Mouse (Mus musculus): ENCODE data around the gene Gm13285. TPM values are rescaled to one million over a fixed set of nuclear protein-coding genes. Genes with fewer than 3 reads are reported as not detected.
A peak's percentile ranks its signal among the peaks of the same experiment; 100 is the strongest.
"Not testable (repeated sequence)": the region's sequence is repeated elsewhere in the genome, so short reads cannot be mapped to it uniquely, and the experiment has no call there.

Gm13285 gene
- polyA plus RNA-seq, 1 experiment from 2014 or later = 0.18 TPM

DNA sequence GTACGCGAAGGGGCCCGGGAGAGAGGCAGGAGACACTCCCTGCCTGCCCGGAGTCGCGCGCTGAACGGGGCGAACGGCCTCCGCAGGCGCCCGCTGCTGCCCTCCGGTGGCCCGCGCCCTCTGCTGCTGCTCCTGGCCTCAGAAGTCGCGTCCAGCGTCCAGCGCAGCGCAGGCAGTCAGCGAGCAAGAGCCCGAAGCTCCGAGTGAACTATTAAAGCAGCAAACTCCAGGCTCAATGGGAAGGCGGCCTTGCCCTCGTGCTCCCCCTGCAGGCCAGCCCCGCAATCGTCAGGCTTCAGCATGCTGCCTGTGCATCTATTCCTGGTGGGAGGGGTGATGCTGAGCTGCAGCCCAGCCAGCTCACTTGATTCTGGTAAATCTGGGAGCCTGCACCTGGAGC lies 2.4 kb upstream of the Gm13285 start, which contains the start of gene Gm13279:
TSS of gene Gm13279 (plus strand) at position 301 of the 400 bp plus-strand sequence.
- not testable (repeated sequence) for H3K4me1 ChIP-seq (replicated peaks); H3K27me3 ChIP-seq; H3K9me3 ChIP-seq; H3K9ac ChIP-seq (replicated peaks); ATAC-seq (ENCODE audit: insufficient number of reproducible peaks, insufficient read depth, low FRiP score, low TSS enrichment, low read depth); H3K27ac ChIP-seq; H3K4me2 ChIP-seq; H3K4me3 ChIP-seq (replicated peaks); H3K36me3 ChIP-seq
- whole genome bisulfite sequencing = no CpG with 5 or more reads among the region's 28 CpGs

- H3K4me2 ChIP-seq = peak within 1 kb of the TSS; percentile 19; the same call in 1 of the 2 replicates
- H3K36me3 ChIP-seq; H3K9me3 ChIP-seq; H3K27ac ChIP-seq; H3K4me1 ChIP-seq (replicated peaks); H3K27me3 ChIP-seq; H3K4me3 ChIP-seq (replicated peaks); ATAC-seq (ENCODE audit: insufficient number of reproducible peaks, insufficient read depth, low FRiP score, low TSS enrichment, low read depth); H3K9ac ChIP-seq (replicated peaks): not testable (repeated sequence)
- no CpG with 5 or more reads among the region's 29 CpGs for WGBS
These were observed 3.5 kb downstream of the Gm13285 start, which contains the start of gene Gm13287 for GRCm38 (mm10) chr4:88802954-88803353. Gene Gm13287 (plus strand): TSS chr4:88803254.

DNA sequence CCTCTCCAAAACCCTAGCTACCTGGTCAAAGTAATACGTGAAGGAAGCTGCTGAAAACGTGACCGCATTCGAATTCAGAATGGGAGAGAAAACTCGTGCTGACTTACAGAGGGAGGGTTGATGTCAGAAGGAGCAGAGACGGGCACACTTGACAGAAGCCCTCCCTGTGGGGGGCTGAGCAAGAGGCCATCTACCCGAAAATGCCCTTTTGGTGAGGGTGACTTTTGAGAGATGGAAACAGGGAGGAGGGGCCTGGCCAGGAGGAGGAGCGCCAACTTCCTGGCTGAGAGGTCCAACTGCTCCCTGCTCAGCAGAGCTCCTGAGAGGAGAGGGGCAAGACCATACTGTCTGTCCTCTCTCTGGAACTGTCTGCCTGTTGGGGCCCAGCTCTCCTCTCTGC lies 5.8 kb downstream of the Gm13285 start, which contains the start of gene Gm13288:
TSS of gene Gm13288 (plus strand) at position 301 of the 400 bp plus-strand sequence.
- peak within 1 kb of the TSS; percentile 36; the same call in 1 of the 2 replicates for H3K4me2 ChIP-seq

GRCm38 (mm10) chr4:88805761-88806160 lies 6.3 kb downstream of the Gm13285 start:
- not testable (repeated sequence) for H3K27ac ChIP-seq; H3K36me3 ChIP-seq; H3K27me3 ChIP-seq; ATAC-seq (ENCODE audit: insufficient number of reproducible peaks, insufficient read depth, low FRiP score, low TSS enrichment, low read depth); H3K9ac ChIP-seq (replicated peaks); H3K9me3 ChIP-seq; H3K4me1 ChIP-seq (replicated peaks)
- Histone ChIP-seq H3K4me2 (peak overlapping the region; percentile 36; the same call in 1 of the 2 replicates), H3K4me3 (replicated peaks) (0 out of 2 replicates have a peak overlapping the region, but pooled peaks have one; percentile 26)
- whole genome bisulfite sequencing = 0% methylated on average over 8 of the region's 34 CpGs

More for the DNA sequence above, 5.8 kb downstream of the Gm13285 start, which contains the start of gene Gm13288:
- H3K9me3 ChIP-seq; ATAC-seq (ENCODE audit: insufficient number of reproducible peaks, insufficient read depth, low FRiP score, low TSS enrichment, low read depth); H3K27me3 ChIP-seq; H3K27ac ChIP-seq; H3K9ac ChIP-seq (replicated peaks); H3K4me1 ChIP-seq (replicated peaks); H3K36me3 ChIP-seq: not testable (repeated sequence)
- WGBS = no CpG with 5 or more reads among the region's 8 CpGs
- 0 out of 2 replicates have a peak within 1 kb of the TSS, but pooled peaks have one; percentile 26 for H3K4me3 ChIP-seq (replicated peaks)

- H3K4me3 ChIP-seq (replicated peaks) = no peak within 1 kb of the TSS
- H3K36me3 ChIP-seq = no peaks in the 10 kb centered on the region
- H3K27ac ChIP-seq = no peak within 1 kb of the TSS
- no peaks in the 10 kb centered on the region for H3K9me3 ChIP-seq
- H3K4me2 ChIP-seq = no peak within 1 kb of the TSS
- no peaks in the 10 kb centered on the region for H3K4me1 ChIP-seq (replicated peaks)
- 66% methylated on average over 3 of the region's 3 CpGs for WGBS
- no peak for ATAC-seq (ENCODE audit: insufficient number of reproducible peaks, insufficient read depth, low FRiP score, low TSS enrichment, low read depth)
- H3K27me3 ChIP-seq = no peaks in the 10 kb centered on the region; the same call in 1 of the 2 replicates
- no peak within 1 kb of the TSS for H3K9ac ChIP-seq (replicated peaks)
These were observed 16.5 kb downstream of the Gm13285 start, which contains the start of gene Ifna7 for GRCm38 (mm10) chr4:88815928-88816327. Gene Ifna7 (plus strand): TSS chr4:88816228.

DNA sequence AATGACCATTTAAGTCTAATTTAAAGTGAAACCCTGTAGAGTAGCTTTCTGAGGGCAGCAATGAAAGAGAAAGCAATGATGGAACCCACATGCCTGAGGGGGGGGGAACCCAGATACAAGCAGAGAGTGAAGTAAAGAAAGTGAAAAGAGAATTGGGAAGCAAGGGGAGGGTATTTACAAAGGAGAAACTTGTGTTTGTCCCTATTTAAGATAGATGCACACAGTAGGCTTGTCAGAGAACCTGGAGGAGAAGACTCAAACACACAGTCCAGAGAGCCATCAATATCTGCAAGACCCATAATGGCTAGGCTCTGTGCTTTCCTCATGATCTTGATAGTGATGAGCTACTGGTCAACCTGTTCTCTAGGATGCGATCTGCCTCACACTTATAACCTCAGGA lies 20.2 kb downstream of the Gm13285 start, which contains the start of gene Ifna11:
TSS of gene Ifna11 (plus strand) at position 301 of the 400 bp plus-strand sequence.
- no peak within 1 kb of the TSS for H3K27ac ChIP-seq
- H3K9me3 ChIP-seq = no peaks in the 10 kb centered on the region
- ATAC-seq (ENCODE audit: insufficient number of reproducible peaks, insufficient read depth, low FRiP score, low TSS enrichment, low read depth) = no peak
- no peak within 1 kb of the TSS for H3K4me2 ChIP-seq
- no peaks in the 10 kb centered on the region for H3K4me1 ChIP-seq (replicated peaks)
- H3K4me3 ChIP-seq (replicated peaks) = no peak within 1 kb of the TSS
- WGBS = 83% methylated on average over 1 of the region's 1 CpGs
- no peaks in the 10 kb centered on the region; the same call in 1 of the 2 replicates for H3K27me3 ChIP-seq
- H3K9ac ChIP-seq (replicated peaks) = no peak within 1 kb of the TSS
- no peaks in the 10 kb centered on the region for H3K36me3 ChIP-seq

GRCm38 (mm10) chr4:88822995-88823394 lies 23.5 kb downstream of the Gm13285 start:
- 26% methylated on average over 4 of the region's 4 CpGs for WGBS
- no peak overlapping the region for H3K9ac ChIP-seq (replicated peaks)
- H3K27ac ChIP-seq = no peak overlapping the region
- H3K36me3 ChIP-seq = no peaks in the 10 kb centered on the region
- no peak overlapping the region for H3K4me2 ChIP-seq
- no peak overlapping the region for H3K4me3 ChIP-seq (replicated peaks)
- H3K4me1 ChIP-seq (replicated peaks) = no peaks in the 10 kb centered on the region
- no peak for ATAC-seq (ENCODE audit: insufficient number of reproducible peaks, insufficient read depth, low FRiP score, low TSS enrichment, low read depth)
- no peaks in the 10 kb centered on the region for H3K9me3 ChIP-seq
- no peaks in the 10 kb centered on the region for H3K27me3 ChIP-seq

GRCm38 (mm10) chr4:88827116-88827515 lies 27.7 kb downstream of the Gm13285 start, which contains the start of gene Ifna6:
Gene Ifna6 (plus strand): TSS chr4:88827416.
- not testable (repeated sequence) for ATAC-seq (ENCODE audit: insufficient number of reproducible peaks, insufficient read depth, low FRiP score, low TSS enrichment, low read depth); H3K36me3 ChIP-seq; H3K4me2 ChIP-seq; H3K4me1 ChIP-seq (replicated peaks); H3K9me3 ChIP-seq; H3K9ac ChIP-seq (replicated peaks); H3K27me3 ChIP-seq; H3K4me3 ChIP-seq (replicated peaks); H3K27ac ChIP-seq

DNA sequence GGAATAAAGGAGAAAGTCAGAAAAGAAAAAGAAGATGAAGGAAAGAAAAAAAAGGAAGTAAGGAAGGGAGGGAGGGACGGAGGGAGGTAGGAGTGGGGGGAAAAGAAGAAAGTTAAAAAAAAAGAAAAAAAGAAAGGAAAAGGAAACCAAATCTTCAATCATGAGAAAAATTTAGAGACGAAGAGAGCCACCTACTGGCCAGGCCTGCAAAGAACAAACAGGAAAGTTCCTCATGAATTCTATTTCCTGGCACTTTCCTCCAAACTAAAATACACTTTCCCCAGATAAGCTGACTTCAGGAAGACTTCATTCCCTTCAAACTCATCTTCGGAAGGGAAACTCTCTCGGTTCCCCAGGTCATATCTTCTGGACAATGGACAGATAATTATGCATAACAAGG lies 31.1 kb downstream of the Gm13285 start:
- no peaks in the 10 kb centered on the region for H3K9me3 ChIP-seq
- 34% methylated on average over 4 of the region's 4 CpGs for WGBS

GRCm38 (mm10) chr4:88835225-88835624 lies 35.8 kb downstream of the Gm13285 start, which contains the start of gene Ifna5:
Gene Ifna5 (plus strand): TSS chr4:88835525.
- not testable (repeated sequence) for ATAC-seq (ENCODE audit: insufficient number of reproducible peaks, insufficient read depth, low FRiP score, low TSS enrichment, low read depth); H3K27me3 ChIP-seq; H3K4me3 ChIP-seq (replicated peaks); H3K27ac ChIP-seq; H3K4me1 ChIP-seq (replicated peaks); H3K9ac ChIP-seq (replicated peaks); H3K9me3 ChIP-seq; H3K36me3 ChIP-seq; H3K4me2 ChIP-seq
- 80% methylated on average over 1 of the region's 1 CpGs for WGBS

More for the DNA sequence above, 31.1 kb downstream of the Gm13285 start:
- Histone ChIP-seq H3K27me3 (no peaks in the 10 kb centered on the region), H3K9ac (replicated peaks) (no peak overlapping the region), H3K27ac (no peak overlapping the region), H3K4me1 (replicated peaks) (no peaks in the 10 kb centered on the region), H3K4me3 (replicated peaks) (no peak overlapping the region), H3K36me3 (no peaks in the 10 kb centered on the region), H3K4me2 (no peak overlapping the region)
- no peak for ATAC-seq (ENCODE audit: insufficient number of reproducible peaks, insufficient read depth, low FRiP score, low TSS enrichment, low read depth)

GRCm38 (mm10) chr4:88838828-88839227 lies 39.4 kb downstream of the Gm13285 start:
- Histone ChIP-seq H3K9me3 (no peaks in the 10 kb centered on the region), H3K4me2 (no peak overlapping the region), H3K9ac (replicated peaks) (no peak overlapping the region)

DNA sequence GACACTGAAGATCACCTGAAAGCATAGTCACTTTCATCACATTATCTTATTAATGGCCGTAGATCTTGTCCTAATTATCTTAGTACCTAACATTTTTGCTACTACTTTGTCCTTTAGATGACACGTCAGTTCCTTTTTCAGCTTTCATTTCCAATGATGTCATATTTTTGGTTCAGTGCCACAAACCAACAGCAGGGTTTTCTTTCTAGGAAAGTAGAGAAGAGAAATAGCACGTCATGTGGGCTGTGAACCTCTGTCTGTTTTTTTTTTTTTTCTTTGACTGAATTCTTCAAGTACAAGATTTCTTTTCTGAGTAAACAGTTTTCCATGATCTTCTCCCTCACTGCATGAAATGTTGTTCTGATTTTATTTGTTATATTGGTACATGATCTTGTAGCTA lies 40.6 kb downstream of the Gm13285 start:
- Histone ChIP-seq H3K4me1 (replicated peaks) (no peaks in the 10 kb centered on the region), H3K9me3 (no peaks in the 10 kb centered on the region), H3K36me3 (no peaks in the 10 kb centered on the region), H3K4me2 (no peak overlapping the region), H3K27ac (no peak overlapping the region), H3K27me3 (no peaks in the 10 kb centered on the region), H3K4me3 (replicated peaks) (no peak overlapping the region), H3K9ac (replicated peaks) (no peak overlapping the region)
- 84% methylated on average over 3 of the region's 3 CpGs for WGBS
- ATAC-seq (ENCODE audit: insufficient number of reproducible peaks, insufficient read depth, low FRiP score, low TSS enrichment, low read depth) = no peak

More at GRCm38 (mm10) chr4:88838828-88839227, 39.4 kb downstream of the Gm13285 start:
- Histone ChIP-seq H3K4me3 (replicated peaks) (no peak overlapping the region), H3K27me3 (no peaks in the 10 kb centered on the region), H3K27ac (no peak overlapping the region), H3K36me3 (no peaks in the 10 kb centered on the region), H3K4me1 (replicated peaks) (no peaks in the 10 kb centered on the region)
- ATAC-seq (ENCODE audit: insufficient number of reproducible peaks, insufficient read depth, low FRiP score, low TSS enrichment, low read depth) = no peak
- 48% methylated on average over 3 of the region's 3 CpGs for WGBS

All from limb, embryonic 12.5 days (tissue).